8 mouse cellular contexts compared by ENCODE assay signal in genomic region chr13:29210159-29211021, GRCm38 (mm10).
DNase-seq lines count a peak whose midpoint lies in the region; ATAC-seq and TF ChIP-seq lines count a peak whose summit lies in the region.

No protein-coding gene starts in this region.

- no peak overlapping the region for H3K27ac ChIP-seq in gastrocnemius, adult 2 months
- peak overlapping the region; percentile 63 for H3K27ac ChIP-seq in embryonic facial prominence, embryonic 13.5 days
- H3K27ac ChIP-seq in neural tube, embryonic 14.5 days (ENCODE audit: low read depth, low read length): no peak overlapping the region; the same call in 1 of the 2 replicates

- H3K9me3 ChIP-seq in embryonic facial prominence, embryonic 13.5 days: no peaks in the 10 kb centered on the region
- no peaks in the 10 kb centered on the region for H3K9me3 ChIP-seq in neural tube, embryonic 14.5 days (ENCODE audit: control insufficient read depth, low read length)

- peaks cover 9% of the 10 kb centered on the region for H3K4me1 ChIP-seq in embryonic facial prominence, embryonic 13.5 days
- H3K4me1 ChIP-seq in neural tube, embryonic 14.5 days (ENCODE audit: control insufficient read depth, insufficient read depth, low read length): no peaks in the 10 kb centered on the region

- peak overlapping the region; percentile 69 for H3K4me2 ChIP-seq in embryonic facial prominence, embryonic 13.5 days
- peak overlapping the region; percentile 56 for H3K4me2 ChIP-seq in neural tube, embryonic 14.5 days (ENCODE audit: low read depth, low read length)

- H3K27me3 ChIP-seq in embryonic facial prominence, embryonic 13.5 days: no peaks in the 10 kb centered on the region
- H3K27me3 ChIP-seq in neural tube, embryonic 14.5 days (ENCODE audit: control insufficient read depth, insufficient read depth, low read length): no peaks in the 10 kb centered on the region; the same call in 1 of the 2 replicates

- DNase-seq in gastrocnemius, adult 2 months: no peak
- no peak for DNase-seq in gastrocnemius, adult 8-10 months (ENCODE audit: low spot score in 2 of 2)
- peak; percentile 55 for DNase-seq in kidney, adult 11 months
- peak; percentile 73 to 79 for DNase-seq in lung, adult 18-20 months
- no peak for DNase-seq in spleen, postnatal 14 days (ENCODE audit: low spot score in 2 of 2)
- no peak for DNase-seq in layer of hippocampus, postnatal 10 days (ENCODE audit: low spot score in 2 of 2)

- H3K4me3 ChIP-seq in gastrocnemius, adult 2 months: peak overlapping the region; percentile 66
- peak overlapping the region; percentile 43 for H3K4me3 ChIP-seq in embryonic facial prominence, embryonic 13.5 days
- peak overlapping the region; percentile 30 for H3K4me3 ChIP-seq in neural tube, embryonic 14.5 days (ENCODE audit: low read depth, low read length)

- no peaks in the 10 kb centered on the region for H3K36me3 ChIP-seq in embryonic facial prominence, embryonic 13.5 days
- H3K36me3 ChIP-seq in neural tube, embryonic 14.5 days (ENCODE audit: control insufficient read depth, insufficient read depth, low read length): no peaks in the 10 kb centered on the region

- peak overlapping the region; percentile 74 for H3K9ac ChIP-seq in embryonic facial prominence, embryonic 13.5 days
- peak overlapping the region; percentile 50 for H3K9ac ChIP-seq in neural tube, embryonic 14.5 days (replicated peaks; ENCODE audit: low read depth, low read length)

- ATAC-seq in embryonic facial prominence, embryonic 13.5 days (ENCODE audit: insufficient number of reproducible peaks, insufficient read depth, low FRiP score, low TSS enrichment, low read depth): peak; percentile 81; the same call in 1 of the 2 replicates
- ATAC-seq in neural tube, embryonic 14.5 days (ENCODE audit: low read depth): peak; percentile 82

- WGBS in embryonic facial prominence, embryonic 13.5 days: 3% methylated on average over 27 of the region's 27 CpGs
- whole genome bisulfite sequencing in neural tube, embryonic 14.5 days: 4% methylated on average over 27 of the region's 27 CpGs

- no peak for TF ChIP-seq CTCF in gastrocnemius, adult 2 months (IDR thresholded peaks at IDR 0.05)

- intact Hi-C loops in gastrocnemius, adult 2 months (cut with DNase I): no loop called here

Comparison
In these comparisons a context has a peak if more than half of its experiments do, and no peak if none do; other contexts are left out.
1. DNase-seq: peak in kidney, adult 11 months (single experiment) and lung, adult 18-20 months (2 of 2); none in gastrocnemius, adult 2 months (single experiment), gastrocnemius, adult 8-10 months (0 of 2), spleen, postnatal 14 days (0 of 2) and layer of hippocampus, postnatal 10 days (0 of 2).
2. Peak in every context shown above with its lines, with median percentiles within 50 percentile points of each other: H3K4me3 ChIP-seq.